Comparison of ENCODE assay signal across 9 mouse cellular contexts in the genomic region with DNA sequence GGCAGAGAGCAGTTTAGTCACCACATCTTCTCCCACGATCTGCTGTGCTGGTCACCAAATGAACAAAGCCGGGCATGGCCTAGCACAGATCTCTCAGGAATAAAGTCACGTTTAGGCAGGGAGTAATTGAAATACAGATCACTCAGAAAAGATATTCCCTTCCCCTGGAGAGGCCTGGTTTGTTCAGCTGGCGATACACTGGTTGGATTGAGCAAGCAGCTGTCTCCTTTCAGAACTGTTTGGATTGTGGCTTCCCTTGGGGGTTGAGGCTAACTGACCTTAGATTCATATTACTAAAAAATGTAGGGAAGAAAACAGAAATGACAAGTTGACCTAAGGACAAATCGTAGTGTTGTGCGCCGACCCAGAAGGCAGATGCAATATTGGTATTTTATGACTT. TPM values are rescaled to one million over a fixed set of nuclear protein-coding genes. Genes with fewer than 3 reads are reported as not detected.
DNase-seq lines count a peak whose midpoint lies in the region.
"Had no signal": no experiment of that assay in that cellular context is flagged by ENCODE, and none has a peak within 500 bp of the region (broad histone marks: within the 10 kb centered on the region; RNA-seq: fewer than 3 reads in every experiment).

No protein-coding gene starts in this region.

- DNase-seq in gastrocnemius, adult 8-10 months (ENCODE audit: low spot score in 2 of 2): peak; percentile 5 to 12
- no peak for DNase-seq in gastrocnemius, postnatal 10 days
- DNase-seq in NIH3T3 (ENCODE audit: low read depth): peak; percentile 75
- DNase-seq in heart, postnatal 4 days: peak; percentile 43
- peak; percentile 48 for DNase-seq in lung, postnatal 25 days (ENCODE audit: low spot score)
- no peak for DNase-seq in ovary, postnatal 36 days (ENCODE audit: low spot score)
- DNase-seq in layer of hippocampus, adult 9-10 months (ENCODE audit: low spot score): no peak
- DNase-seq in testis, postnatal 14 days (ENCODE audit: low spot score): no peak
- DNase-seq: cerebellum, adult 9-11 months had no signal

RNA-seq across cellular contexts. Expression of gene Jade1, which starts 56.7 kb away (rescaled TPM):
- 10 to 100 TPM; 22.4 to 29.0 (median 27.6) TPM for total RNA-seq in gastrocnemius, adult 8-10 months (2022)
- 10 to 100 TPM; 26.0 to 31.1 TPM for total RNA-seq in gastrocnemius, postnatal 10 days (2021)
- total RNA-seq in heart, postnatal 4 days (2021): 10 to 100 TPM; 37.8 to 43.5 TPM

Comparison
In these comparisons a context has a peak if more than half of its experiments do, and no peak if none do; other contexts are left out.
1. DNase-seq: peak in gastrocnemius, adult 8-10 months (2 of 2), NIH3T3 (single experiment), heart, postnatal 4 days (single experiment) and lung, postnatal 25 days (single experiment); none in gastrocnemius, postnatal 10 days (single experiment), ovary, postnatal 36 days (single experiment), layer of hippocampus, adult 9-10 months (single experiment) and testis, postnatal 14 days (single experiment).